Mouse (Mus musculus) cerebellum, postnatal 25 days (tissue): Measurements from ENCODE around the gene Pde7b.
"Not testable (repeated sequence)": the region's sequence is repeated elsewhere in the genome, so short reads cannot be mapped to it uniquely, and the experiment has no call there.

Experiments used
- DNase-seq, 2 experiments: peaks; one replicate each; pipeline ENCODE4 v3.0.0; 2021; ENCODE audit warnings: mixed read lengths in 2 of 2

Gene Pde7b

DNA sequence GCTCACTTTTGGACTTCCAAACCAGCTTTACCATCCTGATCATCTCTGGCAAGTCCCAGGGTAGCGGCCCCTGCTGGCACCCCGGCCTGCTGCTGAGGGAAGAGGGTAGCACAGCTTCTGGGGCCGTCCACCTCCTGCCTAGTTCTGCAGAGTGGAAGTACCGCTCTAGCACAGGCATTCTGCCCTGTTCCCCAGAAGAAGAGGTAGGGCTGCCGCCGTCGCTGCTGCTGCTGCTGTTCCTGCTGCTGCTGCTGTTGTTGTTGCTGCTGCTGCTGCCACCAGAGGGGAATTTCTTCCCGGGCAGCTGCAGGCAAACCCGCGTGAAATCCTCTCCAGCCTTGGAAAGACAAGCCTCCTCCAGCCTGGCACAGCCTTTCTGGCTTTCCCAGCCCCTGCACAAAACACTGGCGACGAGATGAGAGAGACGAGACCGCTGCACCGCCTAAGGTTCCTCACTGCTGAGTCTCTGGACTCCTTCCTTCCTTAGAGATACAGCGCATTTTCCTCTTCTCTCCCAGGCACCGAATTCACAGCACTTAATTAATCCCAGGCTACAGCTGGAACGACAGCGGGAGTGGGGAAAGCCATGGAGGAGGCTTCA lies 176.8 kb downstream of the Pde7b start:
- DNase-seq, result peak; percentile 9 to 19

DNA sequence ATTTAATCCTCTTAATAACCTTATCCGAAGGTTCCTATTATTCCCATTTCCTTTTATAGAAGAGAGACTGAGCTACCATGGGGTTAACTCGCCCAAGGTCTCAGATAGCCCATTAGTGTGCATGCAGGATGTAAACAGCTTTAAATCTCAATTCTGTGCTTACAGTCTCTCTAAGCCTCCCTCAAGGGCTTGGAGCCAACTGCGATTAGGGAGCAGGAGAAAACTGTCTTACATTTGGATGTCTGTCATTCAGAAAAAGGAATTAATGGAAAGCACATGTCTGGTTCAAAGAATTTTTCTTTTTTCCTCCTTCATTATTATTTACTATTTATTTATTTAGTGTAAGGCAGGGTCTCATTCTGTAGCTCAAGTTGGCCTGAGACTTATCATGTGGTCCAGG lies 181.8 kb downstream of the Pde7b start:
- no peak for DNase-seq

GRCm38 (mm10) chr10:20533811-20534210 lies 191.1 kb downstream of the Pde7b start:
- DNase-seq, result no peak

GRCm38 (mm10) chr10:20531921-20532320 lies 193.0 kb downstream of the Pde7b start:
- no peak for DNase-seq

- no peak for DNase-seq
Measured at GRCm38 (mm10) chr10:20528544-20529411, 196.1 kb downstream of the Pde7b start.

- no peak for DNase-seq
Measured at GRCm38 (mm10) chr10:20527737-20528136, 197.1 kb downstream of the Pde7b start.

GRCm38 (mm10) chr10:20518529-20518889 lies 206.4 kb downstream of the Pde7b start:
- DNase-seq, result no peak

- not testable (repeated sequence) for DNase-seq
Measured at GRCm38 (mm10) chr10:20517756-20518528, 206.9 kb downstream of the Pde7b start.

- DNase-seq, result no peak
Measured at GRCm38 (mm10) chr10:20513891-20514290, 211.0 kb downstream of the Pde7b start.

DNA sequence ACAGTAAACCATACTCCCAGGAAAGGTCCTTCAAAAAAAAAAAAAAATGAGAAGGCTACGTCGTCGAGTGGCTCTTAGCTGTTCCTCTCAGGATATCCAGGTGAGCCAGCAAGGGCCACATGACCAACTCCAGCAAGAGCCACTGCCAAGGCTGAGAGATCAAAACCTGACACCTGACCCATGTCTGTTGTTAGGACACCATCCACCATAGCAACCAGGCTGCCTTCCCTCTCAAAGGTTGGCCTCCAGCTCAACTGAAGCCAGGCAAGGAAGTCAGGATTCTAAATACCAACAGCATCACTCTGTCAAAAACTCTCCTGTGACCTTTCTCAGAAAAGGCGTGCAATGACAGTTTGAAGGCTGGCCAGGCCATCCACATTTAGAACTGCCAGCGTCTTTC lies 211.4 kb downstream of the Pde7b start:
- no peak for DNase-seq

DNA sequence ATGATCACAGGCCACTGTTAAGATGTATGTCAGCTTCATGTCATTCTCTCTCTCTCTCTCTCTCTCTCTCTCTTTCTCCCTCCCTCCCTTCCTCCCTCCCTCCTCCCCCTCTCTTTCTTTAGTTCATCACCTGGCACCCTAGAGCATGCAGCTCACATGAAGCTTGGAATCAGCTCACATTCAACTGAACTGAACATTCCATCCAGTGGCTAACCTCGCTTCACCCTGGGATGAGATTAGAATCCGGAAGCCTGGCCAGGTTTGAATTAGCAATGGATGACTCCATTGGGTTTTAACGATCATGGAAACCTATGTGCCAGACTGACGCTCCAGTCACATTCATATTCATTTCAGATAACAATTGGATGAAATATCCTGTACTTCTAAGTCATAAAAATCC lies 215.1 kb downstream of the Pde7b start:
- DNase-seq, result no peak

DNA sequence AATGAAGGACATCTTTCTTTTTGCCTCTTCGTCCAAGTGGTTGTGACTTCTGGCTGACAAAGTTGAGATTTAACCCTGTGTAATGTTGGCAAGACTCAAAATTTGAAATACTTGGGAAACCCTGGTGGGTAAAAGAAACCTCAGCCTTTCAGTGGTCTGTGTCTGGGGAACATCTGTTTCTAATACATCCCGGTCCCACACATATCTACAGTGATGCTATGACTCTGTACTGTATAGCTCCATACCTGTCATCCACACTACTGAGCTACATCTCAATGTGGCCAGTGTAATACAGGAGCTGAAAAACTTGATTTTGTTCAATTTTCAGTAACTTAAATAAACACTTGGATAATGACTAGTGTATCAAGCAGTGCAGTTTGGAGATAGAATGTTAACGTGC lies 216.4 kb downstream of the Pde7b start:
- no peak for DNase-seq

- DNase-seq, result no peak
Measured at GRCm38 (mm10) chr10:20507732-20508412, 217.0 kb downstream of the Pde7b start.

- DNase-seq, result no peak
Measured at GRCm38 (mm10) chr10:20507069-20507468, 217.8 kb downstream of the Pde7b start.

DNA sequence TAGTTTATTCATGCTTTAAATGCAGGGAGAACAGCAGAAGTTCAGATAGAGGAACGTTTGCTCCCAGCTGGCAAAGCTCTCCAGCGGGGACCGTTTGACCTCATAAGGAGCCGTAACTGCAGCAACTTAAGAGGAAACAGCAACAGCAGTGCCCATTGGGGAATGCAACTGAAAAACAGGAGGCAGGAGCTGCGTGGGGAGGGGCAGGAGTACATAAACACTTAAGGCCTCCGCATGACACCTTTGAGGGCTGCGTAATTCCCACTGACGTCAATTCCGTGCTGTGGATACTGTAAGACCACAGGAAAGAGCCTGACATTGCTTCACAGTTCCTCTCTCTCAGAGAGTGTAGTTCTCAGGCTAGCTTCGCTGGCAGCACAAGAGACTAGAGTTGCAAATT lies 219.4 kb downstream of the Pde7b start:
- DNase-seq, result no peak

DNA sequence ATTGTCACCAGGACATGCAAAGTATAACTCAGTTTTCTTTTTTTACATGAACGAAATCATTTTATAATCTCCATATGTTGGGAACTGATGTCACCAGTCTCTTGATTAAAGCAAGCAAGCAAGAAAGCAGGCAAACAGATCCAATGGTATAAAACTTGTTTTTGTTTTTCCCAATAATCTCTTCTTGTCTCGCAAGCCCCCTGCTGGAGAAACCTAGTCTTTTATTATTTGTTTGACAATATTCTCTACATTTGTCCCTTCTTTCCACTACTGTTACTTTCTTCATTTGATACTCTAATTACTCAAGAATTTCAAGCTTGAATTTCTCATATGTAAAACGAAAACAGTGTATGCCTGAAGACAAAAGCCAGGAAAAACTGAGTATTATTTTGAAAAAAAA lies 220.1 kb downstream of the Pde7b start:
- no peak for DNase-seq

GRCm38 (mm10) chr10:20503265-20504025 lies 221.4 kb downstream of the Pde7b start:
- DNase-seq, result no peak

- DNase-seq, result no peak
Measured at GRCm38 (mm10) chr10:20501221-20501620, 223.7 kb downstream of the Pde7b start.

GRCm38 (mm10) chr10:20495051-20495450 lies 229.8 kb downstream of the Pde7b start:
- DNase-seq, result no peak

- DNase-seq, result no peak
Measured at GRCm38 (mm10) chr10:20493826-20494455, 230.9 kb downstream of the Pde7b start.

DNA sequence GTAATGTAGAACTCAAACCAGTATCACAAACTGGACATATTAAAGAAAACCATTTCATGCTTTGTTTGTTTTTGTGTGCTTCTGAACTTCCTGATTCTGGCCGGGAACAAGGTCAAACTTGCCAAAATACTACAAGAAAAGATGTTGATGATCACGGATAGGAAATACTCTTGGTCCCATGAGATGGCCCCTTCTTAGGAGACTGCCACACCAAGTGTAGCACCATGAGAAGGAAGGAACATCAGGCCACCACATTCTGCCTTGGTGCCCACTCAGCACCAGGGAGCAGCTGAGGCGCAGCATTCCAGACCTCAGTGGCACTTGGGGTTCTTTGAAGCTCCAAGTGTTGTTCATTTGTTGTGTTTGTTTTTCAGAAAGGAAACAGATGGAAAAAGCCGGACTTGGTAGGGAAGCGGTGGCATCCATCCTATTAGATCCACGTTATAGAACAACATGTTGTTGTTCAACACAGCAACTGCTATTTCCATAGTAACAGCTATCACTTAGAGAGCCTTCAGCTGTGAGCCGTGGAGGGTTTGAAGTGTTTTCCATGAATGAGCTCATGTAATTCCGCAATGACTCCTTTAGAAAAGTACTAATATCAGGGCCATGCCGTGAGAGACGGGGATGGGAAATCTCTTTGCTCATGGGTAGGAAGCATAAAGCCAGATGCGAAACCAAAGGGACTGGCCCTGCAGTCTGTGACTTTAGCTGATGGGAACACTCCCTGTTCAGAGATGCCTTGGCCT lies 232.5 kb downstream of the Pde7b start:
- DNase-seq, result no peak
